Mouse (Mus musculus): ENCODE results near the gene Ccdc146.
"Not testable (repeated sequence)": the region's sequence is repeated elsewhere in the genome, so short reads cannot be mapped to it uniquely, and the experiment has no call there.

Ccdc146 gene

DNA sequence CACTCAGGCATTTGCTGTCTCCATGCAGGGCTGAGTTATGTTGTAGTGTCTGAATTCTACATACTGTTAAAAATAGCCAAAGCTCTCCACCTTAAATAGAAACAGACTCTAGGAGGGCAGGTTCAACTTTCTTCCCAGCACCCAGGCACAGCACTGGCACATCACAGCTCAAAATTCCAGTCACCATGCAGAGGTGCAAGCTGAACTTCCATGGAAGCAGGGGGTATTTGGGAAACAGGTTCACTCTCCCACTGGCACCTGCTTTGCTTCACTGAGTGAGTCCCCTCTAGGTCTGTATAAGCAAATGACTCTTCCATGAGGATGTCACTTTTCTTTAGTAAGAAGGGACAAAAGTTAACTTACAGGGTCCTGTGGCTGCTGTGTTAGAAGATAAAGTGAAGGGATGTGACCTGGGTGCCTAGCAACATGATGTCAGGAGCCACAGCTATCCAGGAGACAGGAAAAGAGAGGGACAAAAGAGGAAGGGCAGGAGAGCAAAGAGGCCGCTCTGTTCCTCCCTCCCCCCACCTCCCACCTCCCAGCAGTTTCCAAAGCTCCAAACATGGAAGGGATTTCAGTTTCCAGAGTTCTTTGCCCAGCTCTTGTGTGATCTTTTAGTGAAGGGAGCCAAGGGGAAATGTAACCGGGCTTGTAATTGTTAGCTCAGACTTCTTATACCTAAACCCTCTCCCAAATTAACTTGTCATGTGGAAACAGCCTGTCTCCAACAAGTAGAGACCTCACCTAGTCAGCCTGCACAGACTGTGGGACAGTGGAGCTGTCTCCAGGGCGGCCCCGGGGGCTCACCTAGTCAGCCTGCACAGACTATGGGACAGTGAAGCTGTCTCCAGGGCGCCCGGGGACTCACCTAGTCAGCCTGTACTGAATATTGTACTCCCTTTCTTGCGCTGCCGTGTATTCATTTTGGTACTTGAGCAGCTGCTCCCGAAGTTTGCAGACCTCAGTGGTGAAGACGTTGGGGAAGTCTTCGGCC lies 94.5 kb downstream of the Ccdc146 start:
- no peak for DNase-seq

DNA sequence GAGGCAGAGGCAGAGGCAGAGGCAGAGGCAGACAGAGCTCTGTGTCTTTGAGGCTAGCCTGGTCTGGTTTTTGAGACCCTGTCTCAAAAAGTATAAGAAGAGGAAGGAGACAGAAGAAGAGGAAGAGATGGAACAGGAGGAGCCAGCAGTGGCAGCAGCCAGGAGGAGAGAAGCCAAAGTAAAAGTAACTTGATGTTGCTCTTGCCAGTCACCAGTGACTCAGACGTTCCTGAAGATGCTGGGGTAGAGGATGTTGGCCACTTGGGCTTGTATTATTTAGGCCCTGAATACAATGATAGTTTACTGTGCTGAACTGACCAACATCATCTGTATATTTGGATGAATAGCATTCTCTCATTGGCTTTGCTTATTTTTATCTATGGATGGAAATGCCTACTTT lies 95.9 kb downstream of the Ccdc146 start:
- no peak for DNase-seq

DNA sequence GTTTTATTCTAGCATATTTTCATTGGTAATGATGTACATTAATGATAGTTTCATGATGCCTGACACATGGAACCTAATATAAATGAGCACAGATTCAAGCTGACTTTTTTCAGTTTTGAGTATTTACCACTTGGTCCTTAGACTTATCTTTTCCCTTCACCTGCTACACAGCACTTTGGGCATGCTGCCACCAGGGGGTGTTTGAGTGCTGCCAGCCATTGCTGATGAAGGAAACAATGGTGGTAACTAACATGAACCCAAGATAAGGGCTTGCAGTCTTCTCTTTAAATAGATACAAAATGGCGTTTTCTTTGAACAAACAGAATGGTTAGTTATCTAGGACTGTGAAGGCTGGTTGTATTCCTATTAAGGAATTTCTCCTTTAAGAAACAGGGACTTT lies 98.0 kb downstream of the Ccdc146 start:
- DNase-seq: peak; percentile 76 to 80

DNA sequence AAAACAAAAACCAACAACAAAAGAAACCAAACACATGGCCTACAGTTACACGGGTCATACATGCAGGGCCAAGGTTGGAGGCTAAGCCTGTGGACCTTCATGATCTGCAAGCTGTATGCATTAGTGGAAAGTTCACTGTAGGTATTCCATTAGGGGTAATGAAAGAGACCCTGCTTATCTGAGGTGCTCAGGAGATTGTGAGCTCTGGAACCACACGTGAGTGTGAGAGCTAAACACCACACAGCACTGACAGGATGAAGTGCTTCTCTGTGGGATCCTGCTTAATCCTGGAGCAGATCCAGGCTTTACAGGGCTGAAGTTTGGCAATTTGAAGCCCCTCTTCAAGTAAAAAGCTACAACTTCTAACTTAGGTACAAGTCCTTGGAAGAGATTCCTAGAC lies 104.3 kb downstream of the Ccdc146 start:
- no peak for DNase-seq

DNA sequence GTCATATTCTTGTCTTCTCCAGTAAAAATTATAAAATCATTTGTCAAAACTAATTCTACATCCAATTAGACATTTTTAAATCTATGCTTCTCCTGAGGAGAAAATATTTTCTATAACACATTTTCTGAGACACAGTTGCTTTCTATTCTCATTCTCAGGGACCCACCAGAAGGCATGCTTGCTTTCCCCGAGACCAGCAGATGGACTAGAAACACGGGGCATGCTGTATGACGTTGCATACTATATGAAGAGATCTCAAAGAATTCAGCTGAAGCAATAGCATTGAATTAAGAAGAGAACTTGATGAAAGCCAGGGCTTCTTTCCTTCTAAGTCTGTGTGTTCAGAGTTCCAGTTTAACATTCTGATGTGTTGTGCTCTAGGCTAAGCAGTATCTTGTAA lies 109.8 kb downstream of the Ccdc146 start:
- DNase-seq: no peak

DNA sequence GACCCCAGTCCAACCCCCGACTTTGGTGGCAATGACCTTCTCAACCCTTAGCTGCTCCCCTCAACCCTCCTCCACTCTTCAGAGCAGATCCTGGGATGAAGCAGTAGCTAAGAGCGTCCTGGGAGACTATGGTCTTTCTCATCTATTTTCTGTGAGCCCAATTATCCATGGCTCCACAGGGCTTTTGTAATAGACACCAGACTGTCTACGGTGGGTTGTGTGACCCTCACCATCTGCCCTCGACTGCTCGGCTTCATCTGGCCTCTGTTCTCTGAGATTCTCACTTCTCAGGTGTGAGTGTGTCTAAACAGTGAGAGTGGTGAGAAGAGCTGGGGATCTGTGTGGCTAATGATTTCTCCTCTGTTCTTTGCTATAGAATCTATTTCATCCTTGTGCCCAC lies 117.3 kb downstream of the Ccdc146 start:
- no peak for DNase-seq

DNA sequence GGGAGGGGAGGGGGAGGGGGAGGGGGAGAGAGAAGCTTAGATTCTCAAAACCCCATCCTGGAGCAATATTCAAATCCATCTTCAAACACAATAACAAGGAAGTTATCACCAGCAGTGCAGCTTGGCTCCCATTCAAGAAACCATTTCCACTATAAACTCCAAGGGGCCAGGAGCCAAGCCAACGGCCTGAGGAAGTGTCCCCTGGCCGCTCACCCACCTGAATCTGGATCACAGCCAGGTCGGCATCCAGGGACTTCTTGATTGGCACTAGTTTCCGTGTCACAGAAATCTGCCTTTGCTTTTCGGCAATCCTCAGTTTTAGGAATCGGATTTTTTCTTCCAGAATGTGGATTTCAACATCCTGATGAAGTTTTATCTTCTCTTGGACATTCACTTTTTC lies 123.5 kb downstream of the Ccdc146 start:
- DNase-seq: peak; percentile 36 to 47

DNA sequence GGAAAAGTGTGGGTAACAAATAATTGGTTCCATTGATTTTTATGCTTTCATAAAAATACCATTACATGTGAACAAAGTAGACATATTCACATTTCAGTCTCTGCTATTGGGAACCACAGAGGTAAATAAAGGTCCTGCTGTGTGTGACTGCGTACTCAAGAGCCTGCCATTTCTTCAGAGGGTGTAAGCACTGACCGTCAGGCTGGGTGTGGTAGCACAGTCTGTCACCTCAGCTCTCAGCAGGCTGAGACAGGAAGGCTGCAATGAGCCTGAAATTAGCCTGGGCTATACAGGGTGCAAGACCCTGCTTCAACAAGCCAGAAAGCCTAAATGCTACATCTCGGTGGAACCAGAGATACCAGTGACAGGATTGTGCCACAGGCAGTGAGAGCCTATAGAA lies 124.4 kb downstream of the Ccdc146 start:
- no peak for DNase-seq

DNA sequence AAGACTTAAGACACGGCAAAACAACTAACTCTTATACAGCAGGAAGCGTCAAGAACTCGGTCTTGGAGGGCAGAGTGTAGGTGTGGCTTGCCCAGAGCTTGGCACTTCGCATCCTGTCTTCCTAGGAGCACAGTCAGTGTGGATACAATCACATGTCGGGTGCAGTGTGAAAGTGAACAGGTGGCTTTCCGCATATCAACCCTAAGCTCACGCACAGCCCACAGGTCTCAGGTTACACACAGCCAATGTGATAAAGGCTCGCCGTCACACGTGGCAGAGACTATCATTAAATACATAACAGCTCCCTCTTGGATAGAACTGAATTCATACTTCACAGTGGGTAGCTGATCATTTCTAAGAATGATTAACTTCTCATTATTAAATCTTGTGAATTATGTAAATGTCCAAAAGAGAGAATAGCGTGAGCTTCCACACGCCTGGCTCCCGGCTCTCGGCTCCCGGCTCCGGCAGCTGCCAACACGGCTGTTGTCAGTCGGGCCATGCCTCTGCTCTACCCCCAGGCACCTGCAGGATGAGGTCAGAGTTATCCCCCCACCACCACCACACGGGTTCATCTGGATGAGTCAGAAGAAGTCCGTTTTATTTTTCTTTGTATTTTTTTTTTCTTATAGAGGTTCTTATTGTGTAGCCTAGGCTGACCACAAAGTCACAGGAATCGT lies 125.3 kb downstream of the Ccdc146 start:
- no peak for DNase-seq

DNA sequence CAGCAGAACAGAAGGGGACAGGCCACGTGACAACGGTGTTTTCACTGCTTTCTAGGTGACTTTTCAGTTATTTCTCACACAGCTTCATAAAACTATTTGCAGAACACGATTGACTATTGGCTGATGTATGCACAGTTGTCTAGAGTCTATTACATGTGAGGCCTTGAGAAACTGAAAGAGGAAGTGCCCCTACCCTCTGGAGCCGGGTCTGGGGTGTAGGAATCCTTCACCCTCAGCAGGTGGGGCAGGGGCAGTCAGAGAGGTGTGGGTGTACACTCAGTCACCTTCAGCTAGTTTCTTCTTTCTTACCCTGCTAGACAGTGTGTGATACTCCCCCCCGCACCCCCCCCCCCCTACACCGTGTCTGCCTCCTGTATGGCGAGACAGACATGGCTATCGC lies 128.8 kb downstream of the Ccdc146 start:
- DNase-seq: no peak

DNA sequence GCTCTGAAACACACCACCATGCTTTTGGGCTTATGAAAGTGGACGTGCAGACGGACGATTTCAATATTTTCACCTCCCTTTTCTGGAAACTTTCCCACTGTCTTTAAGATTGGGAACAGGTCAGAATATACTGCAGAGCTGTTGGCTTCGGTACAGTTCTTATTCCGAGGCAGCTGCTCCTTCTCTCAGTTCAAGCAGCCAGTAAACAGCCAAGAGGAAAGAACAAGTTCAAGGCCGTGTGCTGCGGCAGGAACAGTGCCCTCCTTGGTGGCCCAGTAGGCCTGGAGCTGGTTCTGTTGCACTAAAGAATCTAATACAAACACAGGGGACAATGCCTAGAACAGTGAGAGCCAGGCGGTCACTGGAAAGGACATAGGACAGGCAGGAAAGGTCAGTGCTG lies 133.9 kb downstream of the Ccdc146 start:
- peak in 1 of 2 experiments; percentile 36 for DNase-seq

DNA sequence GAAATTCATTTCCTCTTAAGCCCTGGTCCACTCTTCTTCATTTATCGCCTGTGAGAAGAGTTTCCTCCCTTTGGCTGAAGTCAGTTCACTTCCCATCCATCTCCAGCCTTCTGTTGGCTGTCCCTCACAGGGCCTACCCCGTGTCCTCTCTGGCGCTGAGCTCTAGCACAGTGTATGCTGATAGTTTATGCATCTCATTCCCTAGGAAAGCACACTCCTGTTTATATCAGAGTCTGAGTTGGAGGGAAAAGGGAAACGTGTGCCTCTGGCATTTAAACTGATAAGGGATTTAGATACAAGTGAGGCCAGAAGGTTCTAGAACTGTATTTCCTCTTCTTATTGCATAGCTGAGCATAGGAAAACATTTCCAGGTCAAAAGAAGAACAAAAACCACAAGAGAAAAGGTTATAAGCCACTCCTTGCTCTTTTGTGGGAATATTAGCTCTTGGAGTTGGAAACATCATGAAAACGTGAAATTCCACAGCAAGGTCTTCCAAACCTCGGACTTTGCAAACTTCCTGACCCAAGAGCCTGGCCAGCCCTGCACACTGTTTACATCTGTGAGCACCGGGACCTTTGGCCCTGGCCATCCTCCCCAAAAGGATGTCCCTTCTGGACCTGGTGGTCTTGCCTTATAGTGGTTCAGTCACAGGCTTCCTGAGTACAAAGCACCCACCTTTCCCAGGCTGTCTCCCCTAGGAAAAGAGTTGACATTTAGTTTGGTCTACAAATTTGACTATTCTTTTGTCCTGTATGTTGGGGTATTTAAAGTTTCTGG lies 135.6 kb downstream of the Ccdc146 start:
- peak in 1 of 2 experiments; percentile 18 for DNase-seq

DNA sequence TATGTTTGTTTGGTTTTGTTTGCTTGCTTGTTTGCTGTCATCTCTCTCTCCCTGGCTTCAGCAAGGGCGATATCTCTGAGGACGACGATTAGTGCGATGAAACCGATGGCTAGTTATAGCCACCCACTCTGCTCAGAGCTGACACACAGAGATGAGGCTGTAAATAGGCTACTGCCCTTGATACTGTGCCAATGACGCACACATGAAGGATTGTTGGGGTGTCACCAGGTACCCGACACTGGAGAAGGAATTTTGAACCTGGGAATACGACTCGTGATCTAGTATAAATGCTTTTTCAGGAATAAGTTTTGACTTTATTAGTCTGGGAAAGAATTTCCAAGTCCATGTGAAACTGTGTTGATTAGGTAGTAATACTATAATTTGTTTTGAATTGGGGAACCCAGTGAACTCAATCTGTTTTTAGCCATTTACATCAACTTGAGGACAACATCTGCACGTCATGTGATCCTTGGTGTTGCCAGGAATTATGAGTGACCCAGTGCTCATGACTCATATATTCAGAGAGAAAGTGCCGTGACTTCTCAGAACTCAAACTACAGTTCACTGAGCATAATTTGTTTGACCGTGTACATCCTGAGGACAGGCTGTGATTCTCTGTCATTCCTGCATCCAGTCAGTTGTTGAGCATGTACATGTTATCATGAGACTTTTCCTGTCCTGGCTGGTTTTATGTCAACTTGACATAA lies 141.0 kb downstream of the Ccdc146 start:
- no peak for DNase-seq

DNA sequence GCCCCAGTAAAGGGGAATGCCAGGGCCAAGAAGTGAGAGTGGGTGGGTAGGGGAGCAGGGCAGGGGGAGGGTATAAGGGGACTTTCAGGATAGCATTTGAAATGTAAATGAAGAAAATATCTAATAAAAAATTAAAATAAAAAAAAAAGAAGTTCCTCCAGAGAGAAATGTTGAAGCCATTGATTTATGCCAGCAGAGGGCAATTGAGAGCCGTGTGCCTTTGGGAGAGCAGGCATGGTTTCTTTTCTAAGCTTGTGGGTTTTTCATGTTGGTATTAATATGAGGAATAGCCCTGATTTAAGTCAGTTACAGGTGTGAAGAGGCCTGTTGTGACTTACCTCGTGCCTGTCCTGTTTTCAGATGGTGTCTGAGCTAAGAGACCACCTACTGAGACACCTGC lies 146.8 kb downstream of the Ccdc146 start:
- not testable (repeated sequence) for DNase-seq

DNA sequence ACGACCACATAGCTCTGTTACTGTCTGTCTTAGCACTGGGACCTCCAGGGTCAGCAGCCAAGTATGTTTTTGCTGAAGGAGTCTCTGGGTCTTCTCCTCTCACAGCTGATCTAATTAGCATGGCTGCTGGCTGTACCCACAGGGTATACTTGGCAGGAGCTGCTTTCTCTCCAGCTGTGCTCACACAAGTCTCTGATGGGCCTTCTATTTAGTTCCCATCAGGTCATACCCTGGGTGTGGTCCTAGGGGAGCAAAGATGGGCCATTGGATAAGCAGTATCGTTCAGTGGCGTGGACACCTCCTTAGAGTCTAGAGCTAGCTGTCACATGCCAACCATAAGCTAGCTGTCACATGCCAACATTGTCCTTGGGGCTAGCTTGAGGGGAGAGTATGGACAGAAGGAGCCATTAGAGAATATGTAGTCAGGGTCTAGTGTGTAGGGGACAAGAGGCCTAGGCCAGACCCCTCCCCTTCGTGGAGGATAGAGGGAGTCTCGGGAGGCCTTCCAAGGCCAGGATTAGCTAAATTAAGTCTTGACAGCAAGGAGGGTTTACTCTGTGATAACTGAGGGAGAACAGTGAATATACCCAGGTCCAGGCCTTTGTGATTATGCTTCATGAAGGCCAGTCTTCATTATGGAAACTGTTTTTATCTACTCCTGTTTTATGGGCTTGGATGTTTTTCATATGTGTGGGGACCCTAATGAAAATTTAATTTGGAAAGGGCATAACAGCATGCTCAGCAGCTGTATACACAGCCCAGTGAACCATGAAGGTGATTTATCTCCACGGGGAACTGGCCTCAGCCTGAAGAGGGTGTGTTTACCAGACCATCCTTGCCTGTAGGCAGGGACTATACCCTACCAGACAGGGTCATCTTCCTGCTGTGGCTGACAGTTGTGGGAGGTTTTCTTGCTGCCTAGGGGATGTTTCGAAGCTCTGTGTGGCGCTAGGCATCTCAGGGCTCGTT lies 152.8 kb downstream of the Ccdc146 start:
- peak; percentile 46 to 59 for DNase-seq

DNA sequence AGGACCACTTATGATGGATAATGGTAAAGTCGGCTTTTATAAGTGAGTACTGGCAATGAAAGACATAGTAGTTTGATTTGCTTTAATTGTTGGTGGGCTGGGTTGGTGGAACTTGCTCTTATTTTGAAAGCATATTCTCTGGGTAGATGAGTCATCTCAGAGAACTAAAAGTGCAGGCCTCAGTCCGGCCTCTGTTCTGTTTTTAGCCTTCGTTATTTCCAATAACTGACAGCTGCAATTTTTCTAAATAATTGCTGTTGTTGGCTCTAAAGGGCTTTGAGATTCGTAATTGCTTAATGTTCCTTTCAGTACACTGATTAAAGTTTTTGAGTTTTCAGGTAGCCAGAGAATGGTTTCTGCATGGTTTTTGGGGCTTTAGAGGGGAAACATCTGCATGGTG lies 153.7 kb downstream of the Ccdc146 start:
- no peak for DNase-seq

DNA sequence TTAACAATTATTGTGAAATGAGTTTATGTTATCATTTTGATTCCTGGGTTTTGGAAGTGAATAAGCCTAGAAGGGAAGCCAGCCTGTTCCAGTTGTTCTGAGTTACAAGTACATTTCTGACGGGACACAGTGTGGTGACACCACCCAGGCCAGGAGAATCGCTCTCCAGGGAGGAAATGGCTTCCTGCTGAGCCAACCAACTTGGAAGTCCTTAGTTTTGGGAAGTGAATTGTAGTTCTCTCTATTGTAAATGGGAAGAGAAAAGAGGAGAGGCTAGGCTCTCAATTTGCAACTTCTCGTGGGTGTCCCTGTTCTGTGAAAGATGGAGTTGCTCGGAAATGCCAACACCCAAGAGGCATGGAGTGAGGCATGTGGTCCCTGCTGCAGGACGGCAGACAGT lies 155.0 kb downstream of the Ccdc146 start:
- no peak for DNase-seq

DNA sequence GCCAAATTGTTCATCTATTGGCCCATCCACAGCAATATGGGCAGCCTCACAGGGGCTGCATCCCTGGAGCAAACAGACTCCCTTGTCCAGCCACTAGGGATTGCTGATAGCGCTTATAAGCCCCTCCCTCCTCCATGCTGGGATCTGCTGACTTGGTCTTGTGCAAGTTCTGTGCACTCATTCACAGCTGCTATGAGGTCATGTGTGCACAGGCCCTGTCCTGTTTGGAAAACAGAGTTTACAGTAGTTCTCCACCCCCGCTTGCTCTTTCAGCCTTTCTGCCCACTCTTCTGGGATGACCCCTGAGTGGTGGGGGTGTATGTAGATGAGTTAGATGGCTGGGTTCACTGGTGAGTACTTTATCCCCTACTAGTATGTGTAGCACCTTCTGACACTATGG lies 157.4 kb downstream of the Ccdc146 start:
- no peak for DNase-seq

DNA sequence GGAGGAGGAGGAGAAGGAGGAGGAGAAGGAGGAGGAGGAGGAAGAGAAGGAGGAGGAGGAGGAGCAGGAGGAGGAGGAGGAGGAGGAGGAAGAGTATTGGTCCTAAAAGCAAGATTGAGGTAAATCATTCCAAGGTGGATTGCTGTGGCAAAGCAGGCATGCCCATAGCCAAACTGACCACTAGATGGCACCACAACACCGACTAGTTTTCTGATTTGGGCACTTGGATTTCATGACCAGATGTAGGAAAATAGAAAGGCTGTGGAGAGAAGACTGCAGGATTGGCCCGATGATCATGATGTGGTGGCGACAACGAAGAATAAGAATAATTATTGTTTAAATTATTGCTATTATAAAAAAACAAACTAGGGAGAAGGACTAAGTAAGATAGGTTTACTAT lies 159.4 kb downstream of the Ccdc146 start:
- peak; percentile 89 to 90 for DNase-seq

DNA sequence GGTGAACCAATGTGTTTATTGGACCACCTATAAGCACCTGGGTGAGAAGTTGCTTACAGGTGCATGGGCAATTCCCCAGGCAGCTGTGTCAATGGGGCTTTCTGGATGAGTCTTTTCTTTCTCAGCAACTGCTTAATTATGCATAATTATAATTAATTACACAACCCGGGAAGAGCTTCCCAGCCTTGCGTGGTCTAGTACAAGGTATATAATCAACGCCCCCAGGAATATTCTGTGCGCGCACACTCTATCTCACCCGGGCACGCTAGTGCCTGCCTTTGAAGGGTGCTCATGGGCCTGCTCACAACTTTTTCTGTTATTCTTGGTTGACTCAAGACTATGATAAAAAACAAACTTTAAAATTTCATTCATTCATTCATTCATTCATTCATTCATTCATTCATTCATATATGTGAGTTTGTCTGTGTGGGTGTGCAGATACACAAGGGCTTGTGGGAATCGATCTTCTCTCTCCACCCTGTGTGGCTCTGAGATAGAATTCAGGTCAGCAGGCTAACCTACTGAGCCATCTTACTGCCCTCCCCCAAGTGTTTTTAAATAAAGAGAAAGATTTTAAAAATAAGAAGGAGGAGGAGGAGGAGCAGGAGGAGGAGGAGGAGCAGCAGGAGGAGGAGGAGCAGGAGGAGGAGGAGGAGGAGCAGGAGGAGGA lies 160.0 kb downstream of the Ccdc146 start:
- DNase-seq: no peak
